Mouse (Mus musculus): Measurements from ENCODE around the gene Gsta4. TPM values are rescaled to one million over a fixed set of nuclear protein-coding genes. Genes with fewer than 3 reads are reported as not detected.

The Gsta4 gene
- polyA plus RNA-seq, 1 experiment from 2014 or later, result 15.5 TPM

GRCm38 (mm10) chr9:78210821-78211220 lies 28.2 kb downstream of the Gsta4 start:
- no peak for ATAC-seq (ENCODE audit: low FRiP score, low TSS enrichment)
- H3K4me2 ChIP-seq (ENCODE audit: low read length), result no peak overlapping the region

GRCm38 (mm10) chr9:78211521-78211920 lies 28.9 kb downstream of the Gsta4 start:
- 89% methylated on average over 3 of the region's 3 CpGs for WGBS

More at GRCm38 (mm10) chr9:78210821-78211220, 28.2 kb downstream of the Gsta4 start:
- H3K9ac ChIP-seq (replicated peaks; ENCODE audit: low read length), result no peak overlapping the region
- H3K27ac ChIP-seq (replicated peaks; ENCODE audit: low read depth, low read length), result no peak overlapping the region
- H3K9me3 ChIP-seq (ENCODE audit: control insufficient read depth, low read length), result no peaks in the 10 kb centered on the region; the same call in 1 of the 2 replicates
- H3K4me1 ChIP-seq (ENCODE audit: control insufficient read depth, insufficient read depth, low read length), result no peaks in the 10 kb centered on the region
- H3K36me3 ChIP-seq (ENCODE audit: control insufficient read depth, insufficient read depth, low read length), result no peaks in the 10 kb centered on the region
- H3K4me3 ChIP-seq (replicated peaks; ENCODE audit: low read depth, low read length), result no peak overlapping the region
- no peak for DNase-seq
- H3K27me3 ChIP-seq (ENCODE audit: control insufficient read depth, insufficient read depth, low read length), result no peaks in the 10 kb centered on the region
- 95% methylated on average over 2 of the region's 2 CpGs for WGBS

GRCm38 (mm10) chr9:78212341-78213049 lies 29.9 kb downstream of the Gsta4 start:
- Histone ChIP-seq H3K27me3 (ENCODE audit: control insufficient read depth, insufficient read depth, low read length) (no peaks in the 10 kb centered on the region), H3K36me3 (ENCODE audit: control insufficient read depth, insufficient read depth, low read length) (no peaks in the 10 kb centered on the region), H3K9me3 (ENCODE audit: control insufficient read depth, low read length) (no peaks in the 10 kb centered on the region), H3K4me1 (ENCODE audit: control insufficient read depth, insufficient read depth, low read length) (no peaks in the 10 kb centered on the region), H3K4me2 (ENCODE audit: low read length) (no peak overlapping the region), H3K4me3 (replicated peaks; ENCODE audit: low read depth, low read length) (no peak overlapping the region), H3K9ac (replicated peaks; ENCODE audit: low read length) (no peak overlapping the region), H3K27ac (replicated peaks; ENCODE audit: low read depth, low read length) (no peak overlapping the region)
- no peak for ATAC-seq (ENCODE audit: low FRiP score, low TSS enrichment)
- no peak for DNase-seq
- WGBS, result 95% methylated on average over 7 of the region's 7 CpGs

More at GRCm38 (mm10) chr9:78211521-78211920, 28.9 kb downstream of the Gsta4 start:
- no peak overlapping the region for H3K4me3 ChIP-seq (replicated peaks; ENCODE audit: low read depth, low read length)
- no peak overlapping the region for H3K4me2 ChIP-seq (ENCODE audit: low read length)
- no peaks in the 10 kb centered on the region for H3K9me3 ChIP-seq (ENCODE audit: control insufficient read depth, low read length)
- no peaks in the 10 kb centered on the region for H3K27me3 ChIP-seq (ENCODE audit: control insufficient read depth, insufficient read depth, low read length)
- DNase-seq (no peak), ATAC-seq (ENCODE audit: low FRiP score, low TSS enrichment) (no peak)
- no peaks in the 10 kb centered on the region for H3K4me1 ChIP-seq (ENCODE audit: control insufficient read depth, insufficient read depth, low read length)
- no peaks in the 10 kb centered on the region for H3K36me3 ChIP-seq (ENCODE audit: control insufficient read depth, insufficient read depth, low read length)
- H3K9ac ChIP-seq (replicated peaks; ENCODE audit: low read length), result no peak overlapping the region
- no peak overlapping the region for H3K27ac ChIP-seq (replicated peaks; ENCODE audit: low read depth, low read length)

GRCm38 (mm10) chr9:78217074-78217473 lies 34.5 kb downstream of the Gsta4 start:
- 85% methylated on average over 4 of the region's 4 CpGs for WGBS
- no peaks in the 10 kb centered on the region for H3K27me3 ChIP-seq (ENCODE audit: control insufficient read depth, insufficient read depth, low read length)

GRCm38 (mm10) chr9:78222616-78223015 lies 40.0 kb downstream of the Gsta4 start:
- Histone ChIP-seq H3K9me3 (ENCODE audit: control insufficient read depth, low read length) (peaks cover 3% of the 10 kb centered on the region; the same call in 1 of the 2 replicates), H3K27me3 (ENCODE audit: control insufficient read depth, insufficient read depth, low read length) (no peaks in the 10 kb centered on the region), H3K4me1 (ENCODE audit: control insufficient read depth, insufficient read depth, low read length) (no peaks in the 10 kb centered on the region), H3K27ac (replicated peaks; ENCODE audit: low read depth, low read length) (no peak overlapping the region), H3K36me3 (ENCODE audit: control insufficient read depth, insufficient read depth, low read length) (no peaks in the 10 kb centered on the region), H3K4me2 (ENCODE audit: low read length) (no peak overlapping the region), H3K4me3 (replicated peaks; ENCODE audit: low read depth, low read length) (no peak overlapping the region), H3K9ac (replicated peaks; ENCODE audit: low read length) (no peak overlapping the region)
- DNase-seq (no peak), ATAC-seq (ENCODE audit: low FRiP score, low TSS enrichment) (no peak)
- 78% methylated on average over 8 of the region's 8 CpGs for WGBS

More at GRCm38 (mm10) chr9:78217074-78217473, 34.5 kb downstream of the Gsta4 start:
- DNase-seq (no peak), ATAC-seq (ENCODE audit: low FRiP score, low TSS enrichment) (no peak)
- Histone ChIP-seq H3K36me3 (ENCODE audit: control insufficient read depth, insufficient read depth, low read length) (no peaks in the 10 kb centered on the region), H3K4me2 (ENCODE audit: low read length) (no peak overlapping the region), H3K27ac (replicated peaks; ENCODE audit: low read depth, low read length) (no peak overlapping the region), H3K4me3 (replicated peaks; ENCODE audit: low read depth, low read length) (no peak overlapping the region), H3K4me1 (ENCODE audit: control insufficient read depth, insufficient read depth, low read length) (no peaks in the 10 kb centered on the region), H3K9me3 (ENCODE audit: control insufficient read depth, low read length) (peaks cover 3% of the 10 kb centered on the region; the same call in 1 of the 2 replicates), H3K9ac (replicated peaks; ENCODE audit: low read length) (no peak overlapping the region)

GRCm38 (mm10) chr9:78223221-78223902 lies 40.8 kb downstream of the Gsta4 start:
- Histone ChIP-seq H3K27me3 (ENCODE audit: control insufficient read depth, insufficient read depth, low read length) (no peaks in the 10 kb centered on the region), H3K27ac (replicated peaks; ENCODE audit: low read depth, low read length) (no peak overlapping the region), H3K4me1 (ENCODE audit: control insufficient read depth, insufficient read depth, low read length) (no peaks in the 10 kb centered on the region), H3K36me3 (ENCODE audit: control insufficient read depth, insufficient read depth, low read length) (no peaks in the 10 kb centered on the region), H3K9me3 (ENCODE audit: control insufficient read depth, low read length) (peaks cover 3% of the 10 kb centered on the region; the same call in 1 of the 2 replicates), H3K4me2 (ENCODE audit: low read length) (no peak overlapping the region), H3K4me3 (replicated peaks; ENCODE audit: low read depth, low read length) (no peak overlapping the region), H3K9ac (replicated peaks; ENCODE audit: low read length) (no peak overlapping the region)
- ATAC-seq (ENCODE audit: low FRiP score, low TSS enrichment) (no peak), DNase-seq (no peak)
- 81% methylated on average over 10 of the region's 10 CpGs for WGBS

- ATAC-seq (ENCODE audit: low FRiP score, low TSS enrichment), result no peak
- 87% methylated on average over 2 of the region's 2 CpGs for WGBS
- H3K27me3 ChIP-seq (ENCODE audit: control insufficient read depth, insufficient read depth, low read length), result no peaks in the 10 kb centered on the region
- no peaks in the 10 kb centered on the region for H3K4me1 ChIP-seq (ENCODE audit: control insufficient read depth, insufficient read depth, low read length)
- no peak overlapping the region for H3K4me2 ChIP-seq (ENCODE audit: low read length)
- H3K36me3 ChIP-seq (ENCODE audit: control insufficient read depth, insufficient read depth, low read length), result no peaks in the 10 kb centered on the region
- H3K27ac ChIP-seq (replicated peaks; ENCODE audit: low read depth, low read length), result no peak overlapping the region
- no peak overlapping the region for H3K9ac ChIP-seq (replicated peaks; ENCODE audit: low read length)
- DNase-seq, result no peak
- H3K4me3 ChIP-seq (replicated peaks; ENCODE audit: low read depth, low read length), result no peak overlapping the region
- H3K9me3 ChIP-seq (ENCODE audit: control insufficient read depth, low read length), result peaks cover 3% of the 10 kb centered on the region; the same call in 1 of the 2 replicates
These were observed 41.8 kb downstream of the Gsta4 start for GRCm38 (mm10) chr9:78224418-78224817.

- no peaks in the 10 kb centered on the region for H3K27me3 ChIP-seq (ENCODE audit: control insufficient read depth, insufficient read depth, low read length)
- no peak for DNase-seq
- H3K9ac ChIP-seq (replicated peaks; ENCODE audit: low read length), result no peak overlapping the region
- ATAC-seq (ENCODE audit: low FRiP score, low TSS enrichment), result no peak
- no peaks in the 10 kb centered on the region for H3K4me1 ChIP-seq (ENCODE audit: control insufficient read depth, insufficient read depth, low read length)
- no peaks in the 10 kb centered on the region for H3K36me3 ChIP-seq (ENCODE audit: control insufficient read depth, insufficient read depth, low read length)
- 88% methylated on average over 11 of the region's 11 CpGs for WGBS
- H3K27ac ChIP-seq (replicated peaks; ENCODE audit: low read depth, low read length), result no peak overlapping the region
- no peak overlapping the region for H3K4me2 ChIP-seq (ENCODE audit: low read length)
- H3K4me3 ChIP-seq (replicated peaks; ENCODE audit: low read depth, low read length), result no peak overlapping the region
- no peaks in the 10 kb centered on the region for H3K9me3 ChIP-seq (ENCODE audit: control insufficient read depth, low read length)
These were observed 42.7 kb downstream of the Gsta4 start for GRCm38 (mm10) chr9:78225304-78225703.
